Mouse (Mus musculus) midbrain, embryonic 10.5 days (tissue): ENCODE data around the gene Cse1l. TPM values are rescaled to one million over a fixed set of nuclear protein-coding genes. Genes with fewer than 3 reads are reported as not detected.

ENCODE experiments used
- DNase-seq: peaks from one replicate; pipeline ENCODE4 v3.0.0-alpha.2; 2017; ENCODE audit warnings: low spot score
- H3K27ac ChIP-seq: fragments of 300-500 bp; sonication (generic); replicated peaks from 2 replicates; pipeline ENCODE4 v1.5.1; 2016; ENCODE audit warnings: mild to moderate bottlenecking
- H3K27me3 ChIP-seq: fragments of 300-500 bp; sonication (generic); 2 replicates; pipeline ENCODE4 v1.6.1; 2016; ENCODE audit warnings: low read depth, mild to moderate bottlenecking; ENCODE audit not compliant: poor library complexity, severe bottlenecking
- H3K36me3 ChIP-seq: fragments of 300-500 bp; sonication (generic); 2 replicates; pipeline ENCODE4 v1.6.1; 2016; ENCODE audit warnings: mild to moderate bottlenecking, moderate library complexity
- H3K4me1 ChIP-seq: fragments of 300-500 bp; sonication (generic); 2 replicates; pipeline ENCODE4 v1.6.1; 2016
- H3K4me3 ChIP-seq: fragments of 300-500 bp; sonication (generic); 2 replicates; pipeline ENCODE4 v1.5.1; 2016; ENCODE audit warnings: mild to moderate bottlenecking, moderate library complexity
- H3K9me3 ChIP-seq: fragments of 300-500 bp; sonication (generic); replicated peaks from 2 replicates; pipeline ENCODE4 v1.6.1; 2016; ENCODE audit warnings: mild to moderate bottlenecking
- WGBS: fragments of 180-500 bp; shearing (Covaris S2); methylation state at CpG from one replicate; pipeline ENCODE4 v1.1.7; 2016; 5-methylcytosine and 5-hydroxymethylcytosine counted together
- polyA plus RNA-seq: library from polyadenylated mRNA; unstranded; fragments of >200 nt; fragmentation: Nextera tagmentation; extraction: Ambion mirVana; gene quantifications from 2 replicates; pipeline ENCODE4 v1.2.1, GENCODE M21; 2016

Cse1l gene
- polyA plus RNA-seq, 1 experiment from 2014 or later: 219 TPM

DNA sequence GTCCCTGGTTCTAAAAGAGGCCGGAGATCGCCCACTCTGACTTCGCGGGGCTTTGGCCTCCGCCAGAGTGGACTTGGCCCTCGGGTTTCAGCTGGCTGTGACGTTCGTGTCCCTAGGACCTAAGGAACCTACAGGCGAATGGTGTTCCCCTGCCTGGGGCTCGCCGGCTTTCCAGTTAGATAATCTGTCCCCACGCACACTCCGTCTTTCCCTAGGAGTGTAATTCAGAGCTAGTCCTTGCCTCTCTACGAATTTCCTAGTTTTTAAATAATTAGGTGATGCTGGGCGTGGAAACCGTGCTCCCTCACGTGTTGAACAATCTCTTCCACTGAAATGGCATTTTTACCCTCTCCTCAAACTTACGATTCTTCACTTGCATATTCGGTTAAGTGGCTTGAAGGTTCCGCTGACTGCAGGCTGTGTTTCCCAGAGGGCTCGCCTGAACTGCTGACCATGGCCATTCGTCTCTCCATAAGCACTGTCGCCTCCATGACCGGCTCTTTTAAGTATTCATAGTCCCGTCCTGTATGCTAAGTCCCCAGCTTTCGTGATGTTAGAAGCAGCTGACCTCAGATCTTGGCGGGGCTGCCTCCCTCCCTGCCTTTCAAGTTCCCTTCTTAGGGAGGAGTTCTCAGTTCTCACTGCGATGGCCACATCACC lies 813 bp downstream of the Cse1l start:
- H3K9me3 ChIP-seq: no peaks in the 10 kb centered on the region
- no peak for DNase-seq
- WGBS: 1% methylated on average over 28 of the region's 28 CpGs
- no peaks in the 10 kb centered on the region for H3K27me3 ChIP-seq
- peaks cover 11% of the 10 kb centered on the region for H3K4me1 ChIP-seq
- H3K4me3 ChIP-seq: peak overlapping the region; percentile 88
- H3K27ac ChIP-seq: peak overlapping the region; percentile 98
- H3K36me3 ChIP-seq: peaks cover 33% of the 10 kb centered on the region

DNA sequence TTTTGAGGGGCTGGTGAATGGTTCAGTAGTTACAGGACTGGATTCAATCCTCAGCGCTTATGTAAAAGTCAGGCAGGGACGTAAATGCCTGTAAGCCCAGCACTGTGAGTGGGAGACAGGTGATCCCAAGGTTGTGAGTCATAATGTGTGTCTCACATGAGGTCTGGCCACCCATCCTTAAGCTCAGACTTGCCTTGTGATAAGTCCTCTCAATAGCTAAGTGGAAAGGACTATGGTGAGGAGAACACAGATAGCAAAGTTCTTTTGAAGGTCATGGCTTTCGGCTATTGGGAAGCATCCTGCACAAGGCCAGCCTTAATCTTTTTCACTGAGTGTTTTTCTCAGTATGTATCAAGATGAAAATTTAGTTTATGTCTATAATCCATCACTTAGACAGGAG lies 3.9 kb downstream of the Cse1l start:
- H3K27ac ChIP-seq: no peak overlapping the region
- no peak for DNase-seq
- no peak overlapping the region for H3K4me3 ChIP-seq
- peaks cover 44% of the 10 kb centered on the region for H3K36me3 ChIP-seq
- H3K27me3 ChIP-seq: no peaks in the 10 kb centered on the region
- 97% methylated on average over 3 of the region's 3 CpGs for WGBS
- no peaks in the 10 kb centered on the region for H3K9me3 ChIP-seq
- H3K4me1 ChIP-seq: peaks cover 11% of the 10 kb centered on the region

DNA sequence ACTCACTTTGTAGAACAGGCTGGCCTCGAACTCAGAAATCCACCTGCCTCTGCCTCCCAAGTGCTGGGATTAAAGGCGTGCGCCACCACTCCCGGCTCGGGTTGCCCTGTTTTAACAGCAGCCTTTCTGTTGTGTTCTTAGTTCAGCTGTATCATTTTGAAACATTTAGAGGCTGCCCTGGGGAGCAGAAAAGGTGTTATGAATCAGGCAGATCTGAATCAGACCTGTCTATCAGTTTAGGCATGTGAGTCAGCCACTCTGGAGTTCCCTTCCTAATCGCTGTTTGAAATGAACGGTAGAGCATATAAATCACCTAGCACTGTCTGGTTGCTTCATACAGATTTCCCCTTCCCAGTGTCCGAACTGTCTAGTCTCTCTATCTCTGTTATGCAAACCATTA lies 4.7 kb downstream of the Cse1l start:
- DNase-seq: no peak
- peaks cover 11% of the 10 kb centered on the region for H3K4me1 ChIP-seq
- no peak overlapping the region for H3K4me3 ChIP-seq
- no peak overlapping the region for H3K27ac ChIP-seq
- H3K9me3 ChIP-seq: no peaks in the 10 kb centered on the region
- H3K36me3 ChIP-seq: peaks cover 51% of the 10 kb centered on the region
- 94% methylated on average over 8 of the region's 8 CpGs for WGBS
- H3K27me3 ChIP-seq: no peaks in the 10 kb centered on the region

DNA sequence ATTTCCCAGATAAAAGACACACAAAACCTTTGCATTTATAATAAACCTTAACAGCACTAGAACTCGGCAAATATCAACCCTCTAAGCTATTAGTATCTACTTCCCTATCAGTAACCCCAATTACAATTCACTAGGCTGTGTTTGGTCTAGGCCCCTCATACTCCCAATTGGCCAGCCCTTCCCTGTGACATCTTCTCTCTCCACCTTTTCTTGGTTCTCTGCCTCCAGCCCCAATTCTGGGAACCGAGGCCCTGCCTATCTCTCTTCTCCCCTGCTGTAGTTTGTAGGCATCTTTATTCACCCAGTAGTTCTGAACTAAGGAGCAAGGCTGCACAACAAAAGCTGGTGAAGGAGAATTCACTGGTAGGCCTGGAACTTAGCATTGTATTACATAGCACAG lies 18.1 kb downstream of the Cse1l start:
- WGBS: 94% methylated on average over 2 of the region's 2 CpGs
- Histone ChIP-seq H3K9me3 (no peaks in the 10 kb centered on the region), H3K27ac (no peak overlapping the region), H3K36me3 (peaks cover 100% of the 10 kb centered on the region), H3K4me3 (no peak overlapping the region), H3K27me3 (no peaks in the 10 kb centered on the region), H3K4me1 (no peaks in the 10 kb centered on the region)
- DNase-seq: no peak

DNA sequence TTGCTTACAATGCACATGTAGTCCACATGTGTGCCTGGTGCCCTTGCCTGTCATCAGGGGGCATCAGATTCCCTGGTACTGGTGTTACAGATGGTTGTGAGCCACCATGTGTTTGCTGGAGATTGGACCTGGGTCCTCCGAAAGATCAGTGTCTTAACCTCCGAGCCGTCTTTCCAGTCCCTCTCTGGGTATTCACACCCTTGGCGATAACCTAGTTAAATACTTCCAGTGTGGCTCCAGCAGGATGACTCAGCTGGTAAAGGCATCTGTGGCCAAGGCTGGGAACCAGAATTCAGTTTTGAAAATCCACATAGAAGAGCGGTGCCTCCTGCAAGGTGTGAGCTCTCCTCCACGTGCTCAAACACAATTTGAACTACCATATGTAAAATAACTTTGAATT lies 28.1 kb downstream of the Cse1l start:
- Histone ChIP-seq H3K27me3 (no peaks in the 10 kb centered on the region), H3K4me3 (no peak overlapping the region), H3K27ac (no peak overlapping the region), H3K9me3 (no peaks in the 10 kb centered on the region), H3K4me1 (no peaks in the 10 kb centered on the region), H3K36me3 (peaks cover 98% of the 10 kb centered on the region)
- DNase-seq: no peak
- WGBS: 95% methylated on average over 6 of the region's 6 CpGs

DNA sequence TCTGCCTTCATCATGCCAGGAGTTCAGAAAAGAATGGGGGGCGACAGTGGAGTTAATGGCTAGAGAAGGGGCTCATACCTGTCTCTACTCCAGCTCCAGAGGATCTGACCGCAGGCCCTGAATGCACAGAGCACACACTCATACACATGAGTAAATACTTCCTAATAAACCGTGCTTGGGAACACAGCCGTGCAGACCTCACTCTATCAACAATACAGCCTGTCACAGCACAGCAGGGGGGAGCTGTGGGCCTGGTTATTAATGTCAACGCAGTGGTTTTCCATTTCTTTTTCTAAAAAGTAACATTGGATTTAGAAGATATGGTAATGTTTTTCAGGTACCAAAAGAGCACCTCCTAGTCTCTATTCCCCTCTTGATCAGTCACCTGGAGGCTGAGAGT lies 28.6 kb downstream of the Cse1l start:
- H3K36me3 ChIP-seq: peaks cover 98% of the 10 kb centered on the region

DNA sequence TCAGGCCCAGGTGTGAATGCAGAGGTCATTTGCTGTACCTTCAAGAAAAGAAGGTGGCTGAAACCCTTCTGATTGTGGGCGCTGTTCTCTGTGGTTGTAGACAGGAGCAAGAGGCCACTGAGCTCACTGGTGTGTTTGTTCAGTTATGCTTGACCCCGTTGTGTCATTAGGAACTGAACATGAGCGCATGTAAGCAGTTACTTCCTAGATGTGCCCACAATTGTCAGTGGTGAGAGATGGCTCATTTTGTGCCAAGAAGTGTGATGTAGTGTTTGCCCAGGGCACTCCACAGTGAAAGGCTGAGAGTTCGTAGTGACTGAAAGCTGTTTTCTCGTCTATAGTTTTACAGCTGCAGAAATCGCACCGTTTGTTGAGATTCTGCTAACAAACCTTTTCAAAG lies 29.7 kb downstream of the Cse1l start:
- Histone ChIP-seq H3K36me3 (peaks cover 98% of the 10 kb centered on the region), H3K4me3 (no peak overlapping the region), H3K4me1 (no peaks in the 10 kb centered on the region), H3K27me3 (no peaks in the 10 kb centered on the region), H3K27ac (no peak overlapping the region), H3K9me3 (no peaks in the 10 kb centered on the region)
- no peak for DNase-seq
- WGBS: 95% methylated on average over 7 of the region's 7 CpGs

More for the DNA sequence above, 28.6 kb downstream of the Cse1l start:
- no peaks in the 10 kb centered on the region for H3K9me3 ChIP-seq
- no peak for DNase-seq
- no peak overlapping the region for H3K27ac ChIP-seq
- H3K27me3 ChIP-seq: no peaks in the 10 kb centered on the region
- no peaks in the 10 kb centered on the region for H3K4me1 ChIP-seq
- H3K4me3 ChIP-seq: no peak overlapping the region
- WGBS: 77% methylated on average over 5 of the region's 5 CpGs

DNA sequence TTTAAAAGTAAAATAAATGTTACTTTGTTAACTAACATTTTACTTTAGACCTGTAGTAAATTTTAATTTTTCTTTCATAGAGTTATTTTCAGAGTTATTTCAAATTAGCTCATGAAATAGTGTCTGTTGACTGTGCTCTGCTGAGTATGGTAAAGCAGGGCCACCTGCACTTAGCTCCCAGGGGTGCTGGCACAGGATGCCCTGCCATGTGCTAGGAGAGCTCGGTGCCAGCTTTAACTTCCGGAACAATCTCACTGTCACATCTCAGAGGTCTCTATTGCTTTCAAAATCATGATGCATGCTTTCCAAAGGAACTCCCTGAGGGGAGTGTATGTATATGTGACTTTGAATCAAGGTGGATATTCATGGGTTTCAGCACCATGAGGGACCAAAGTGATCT lies 30.3 kb downstream of the Cse1l start:
- Histone ChIP-seq H3K27ac (no peak overlapping the region), H3K9me3 (no peaks in the 10 kb centered on the region), H3K27me3 (no peaks in the 10 kb centered on the region), H3K4me3 (no peak overlapping the region), H3K4me1 (no peaks in the 10 kb centered on the region), H3K36me3 (peaks cover 98% of the 10 kb centered on the region)
- no peak for DNase-seq
- 95% methylated on average over 2 of the region's 2 CpGs for WGBS

DNA sequence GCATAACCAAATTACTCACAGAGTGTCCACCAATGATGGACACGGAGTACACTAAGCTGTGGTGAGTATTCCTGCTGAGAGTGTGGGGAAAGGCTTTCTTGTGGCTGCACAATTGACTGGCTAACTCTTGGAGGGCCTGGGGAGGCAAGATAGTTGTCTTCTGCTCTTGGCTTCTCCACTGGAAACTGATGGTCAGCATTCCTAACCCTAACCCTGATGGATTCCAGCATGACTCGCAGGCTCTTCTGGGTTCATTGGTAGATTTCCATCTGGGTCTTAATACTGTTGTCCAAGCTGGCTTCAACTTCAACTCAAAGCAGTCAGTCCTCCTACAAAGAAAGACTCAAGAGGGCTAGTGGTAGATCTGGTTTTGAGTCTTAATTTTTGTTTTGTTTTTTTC lies 37.3 kb downstream of the Cse1l start:
- no peaks in the 10 kb centered on the region for H3K27me3 ChIP-seq
- no peak overlapping the region for H3K4me3 ChIP-seq
- DNase-seq: no peak
- H3K4me1 ChIP-seq: no peaks in the 10 kb centered on the region
- H3K27ac ChIP-seq: no peak overlapping the region
- WGBS: 94% methylated on average over 2 of the region's 2 CpGs
- H3K9me3 ChIP-seq: no peaks in the 10 kb centered on the region
- peaks cover 100% of the 10 kb centered on the region for H3K36me3 ChIP-seq

DNA sequence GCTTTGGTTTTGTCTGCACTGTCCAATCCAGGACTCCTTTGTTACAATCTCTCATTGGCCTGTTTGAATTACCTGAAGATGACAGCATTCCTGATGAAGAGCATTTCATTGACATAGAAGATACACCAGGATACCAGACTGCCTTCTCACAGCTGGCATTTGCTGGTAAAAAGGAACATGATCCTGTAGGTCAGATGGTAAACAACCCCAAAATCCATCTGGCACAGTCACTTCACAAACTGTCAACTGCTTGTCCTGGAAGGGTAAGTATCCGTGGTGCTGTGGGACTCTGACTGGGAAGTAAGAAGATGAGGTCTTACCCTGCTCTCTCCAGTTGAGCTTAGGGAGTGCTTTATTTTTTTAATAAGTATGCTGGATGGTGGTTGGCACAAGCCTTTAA lies 38.5 kb downstream of the Cse1l start:
- Histone ChIP-seq H3K27me3 (no peaks in the 10 kb centered on the region), H3K36me3 (peaks cover 100% of the 10 kb centered on the region), H3K4me3 (no peak overlapping the region), H3K9me3 (no peaks in the 10 kb centered on the region), H3K4me1 (no peaks in the 10 kb centered on the region), H3K27ac (no peak overlapping the region)
- WGBS: 89% methylated on average over 1 of the region's 1 CpGs
- DNase-seq: no peak

DNA sequence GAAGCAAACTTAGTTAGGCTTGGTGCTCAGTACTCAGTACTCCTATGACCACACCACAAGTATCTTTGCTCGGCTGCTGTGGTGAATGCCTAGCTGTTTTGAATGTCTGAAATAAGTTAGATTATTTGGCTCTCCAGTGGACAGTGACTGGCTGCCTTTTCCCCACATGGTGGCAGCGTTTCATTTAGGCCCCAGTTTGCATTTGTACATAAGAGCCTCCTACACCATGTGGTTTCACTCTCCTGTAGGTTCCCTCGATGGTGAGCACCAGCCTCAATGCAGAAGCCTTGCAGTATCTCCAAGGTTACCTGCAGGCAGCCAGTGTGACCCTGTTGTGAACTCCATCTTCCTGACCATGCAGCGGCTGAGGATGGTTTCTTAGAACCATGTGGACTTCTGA lies 39.6 kb downstream of the Cse1l start:
- Histone ChIP-seq H3K4me1 (no peaks in the 10 kb centered on the region), H3K4me3 (no peak overlapping the region), H3K9me3 (no peaks in the 10 kb centered on the region), H3K36me3 (peaks cover 100% of the 10 kb centered on the region), H3K27ac (no peak overlapping the region), H3K27me3 (no peaks in the 10 kb centered on the region)
- WGBS: 83% methylated on average over 4 of the region's 4 CpGs
- DNase-seq: peak; percentile 25

DNA sequence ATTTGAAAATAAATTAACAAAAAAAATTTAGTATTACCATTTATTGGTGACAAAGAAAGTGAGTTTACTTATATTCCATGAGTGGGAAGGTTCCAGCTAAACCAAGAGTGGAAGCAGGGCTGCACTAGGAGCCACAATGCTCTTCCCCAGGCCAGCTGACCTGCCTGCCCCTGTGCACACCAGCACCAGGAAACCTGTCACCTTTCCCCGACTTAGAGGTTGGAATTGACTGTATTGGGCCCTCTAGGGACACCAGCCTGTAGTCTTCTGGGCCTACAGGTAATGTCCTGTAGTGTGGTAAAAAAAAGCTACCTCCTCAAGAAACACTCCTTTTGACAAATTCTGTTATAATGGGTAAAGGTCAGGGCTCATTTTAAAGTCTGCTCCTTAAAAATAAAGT lies 42.4 kb downstream of the Cse1l start:
- H3K36me3 ChIP-seq: peaks cover 100% of the 10 kb centered on the region
- no peaks in the 10 kb centered on the region for H3K4me1 ChIP-seq
- no peak overlapping the region for H3K27ac ChIP-seq
- H3K4me3 ChIP-seq: no peak overlapping the region
- no peak for DNase-seq
- no peaks in the 10 kb centered on the region for H3K27me3 ChIP-seq
- 85% methylated on average over 1 of the region's 1 CpGs for WGBS
- no peaks in the 10 kb centered on the region for H3K9me3 ChIP-seq

DNA sequence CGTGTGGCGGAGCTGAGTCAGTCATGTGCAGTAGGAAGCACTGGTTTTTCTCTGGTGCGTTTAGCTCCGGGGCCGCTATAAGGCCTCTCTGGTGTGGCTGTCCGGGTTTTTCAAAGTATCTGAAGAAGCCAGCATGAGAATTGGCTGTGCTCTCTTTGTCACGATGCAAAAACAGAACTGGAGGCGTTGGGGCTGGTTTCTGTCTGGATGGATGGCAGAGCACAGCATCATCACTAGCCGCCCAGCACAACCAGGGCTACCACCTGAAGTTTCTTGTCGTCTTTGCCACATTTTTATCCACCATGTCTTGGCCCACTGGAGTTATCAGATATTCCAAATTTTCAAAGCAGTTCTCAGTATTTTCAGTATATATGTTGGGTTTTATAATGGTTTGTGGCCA lies 43.1 kb downstream of the Cse1l start:
- no peaks in the 10 kb centered on the region for H3K27me3 ChIP-seq
- H3K36me3 ChIP-seq: peaks cover 100% of the 10 kb centered on the region
- WGBS: 91% methylated on average over 10 of the region's 10 CpGs
- no peaks in the 10 kb centered on the region for H3K9me3 ChIP-seq
- H3K4me1 ChIP-seq: no peaks in the 10 kb centered on the region
- no peak overlapping the region for H3K4me3 ChIP-seq
- no peak for DNase-seq
- no peak overlapping the region for H3K27ac ChIP-seq
